Mouse (Mus musculus): ENCODE measurements around the gene E130208F15Rik.

Gene E130208F15Rik

DNA sequence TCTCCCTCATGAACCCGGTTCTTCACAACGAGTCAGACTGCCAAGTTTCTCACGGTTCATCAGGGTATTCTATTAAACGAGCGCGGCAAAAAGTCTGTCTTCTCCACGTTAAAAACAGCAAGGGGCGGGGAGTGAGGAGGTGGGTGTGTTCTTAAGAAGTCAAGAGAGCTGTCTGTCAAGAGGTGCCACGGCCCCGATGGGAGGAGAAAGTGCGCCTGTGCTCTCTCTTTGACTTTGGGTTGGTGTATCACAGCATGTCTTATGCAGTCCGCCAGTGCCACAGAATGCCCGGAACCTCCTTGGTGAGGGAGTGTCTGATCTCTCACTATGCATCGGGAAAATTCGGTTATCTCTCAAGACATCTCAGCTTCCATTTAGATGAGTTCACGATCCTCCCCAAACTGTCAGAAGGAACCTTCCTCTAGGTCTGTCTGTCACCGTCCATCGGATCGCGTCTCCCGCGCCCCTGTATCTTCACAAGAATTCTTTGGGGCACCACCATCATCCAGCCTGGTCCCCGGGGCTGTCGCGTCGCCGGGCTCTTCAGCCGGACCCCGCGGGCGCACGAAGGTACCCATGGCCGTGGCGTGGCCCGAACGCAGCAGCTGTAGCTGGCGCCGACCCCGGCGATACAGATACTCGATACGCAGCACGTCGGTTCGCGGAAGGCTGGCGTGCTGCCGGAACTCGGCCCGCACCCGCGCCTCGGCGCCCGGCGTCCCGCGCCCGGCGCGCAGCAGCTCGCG, at the start of gene E130208F15Rik:
Gene E130208F15Rik, plus strand, starts transcription at position 202 of the 746 bp plus-strand sequence.
- DNase-seq: peak; percentile 80 to 81

DNA sequence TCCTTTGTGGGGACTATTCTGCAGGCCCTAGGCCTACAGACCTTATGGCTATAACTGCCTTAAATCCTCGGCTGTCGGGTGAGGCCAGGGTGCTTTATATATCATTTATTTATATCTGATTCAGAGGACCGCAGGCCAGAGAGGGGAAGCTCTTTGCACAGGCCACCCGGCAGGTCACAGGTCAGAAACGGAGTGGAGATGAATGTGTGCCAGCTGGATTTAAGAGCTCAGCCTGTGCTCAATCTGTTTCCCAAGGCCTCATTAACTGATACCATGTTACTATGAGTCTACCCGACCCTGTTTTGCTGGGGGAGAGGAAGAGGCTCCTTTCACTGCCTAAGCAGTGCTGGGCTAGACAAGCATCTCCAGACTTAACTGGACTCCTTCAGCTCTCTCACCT, 47.2 kb upstream of the E130208F15Rik start:
- DNase-seq: no peak

DNA sequence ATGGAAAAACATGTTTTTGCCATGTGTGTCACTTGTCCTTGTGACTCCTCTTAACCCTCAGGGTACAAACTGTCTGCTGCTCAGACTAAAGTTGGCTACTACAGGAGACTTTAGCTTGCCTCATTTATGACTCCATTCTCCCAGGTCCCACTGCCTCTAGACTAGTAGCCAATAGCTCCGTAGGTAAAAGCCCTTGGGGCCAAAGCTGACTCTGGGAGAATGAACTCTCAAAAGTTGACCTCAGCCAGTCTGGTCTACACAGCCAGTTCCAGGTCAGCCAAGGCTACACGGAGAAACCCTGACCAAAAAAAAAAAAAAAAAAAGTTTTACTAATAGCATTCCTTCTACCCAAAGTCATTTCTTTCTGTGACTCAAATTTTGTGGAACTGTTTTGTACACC, 42.6 kb upstream of the E130208F15Rik start:
- DNase-seq: no peak

DNA sequence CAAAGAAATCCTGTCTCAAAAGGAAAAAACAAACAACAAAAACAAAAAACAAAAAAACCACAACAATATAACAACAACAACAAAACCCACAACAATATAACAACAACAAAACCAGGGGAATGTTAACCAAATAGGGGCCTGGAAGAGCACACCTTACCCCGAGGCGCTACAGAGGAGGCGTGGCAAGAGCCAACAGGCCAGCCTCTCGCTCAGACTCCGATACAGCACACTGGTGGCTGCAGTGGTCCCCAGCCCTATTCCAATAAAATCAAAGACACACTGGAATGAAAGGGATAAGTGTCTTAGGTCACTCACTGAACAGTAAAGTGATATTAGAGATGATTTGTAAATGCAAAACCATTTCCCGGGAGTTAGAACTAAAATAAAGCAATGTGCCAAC, 42.0 kb upstream of the E130208F15Rik start:
- no peak for DNase-seq

DNA sequence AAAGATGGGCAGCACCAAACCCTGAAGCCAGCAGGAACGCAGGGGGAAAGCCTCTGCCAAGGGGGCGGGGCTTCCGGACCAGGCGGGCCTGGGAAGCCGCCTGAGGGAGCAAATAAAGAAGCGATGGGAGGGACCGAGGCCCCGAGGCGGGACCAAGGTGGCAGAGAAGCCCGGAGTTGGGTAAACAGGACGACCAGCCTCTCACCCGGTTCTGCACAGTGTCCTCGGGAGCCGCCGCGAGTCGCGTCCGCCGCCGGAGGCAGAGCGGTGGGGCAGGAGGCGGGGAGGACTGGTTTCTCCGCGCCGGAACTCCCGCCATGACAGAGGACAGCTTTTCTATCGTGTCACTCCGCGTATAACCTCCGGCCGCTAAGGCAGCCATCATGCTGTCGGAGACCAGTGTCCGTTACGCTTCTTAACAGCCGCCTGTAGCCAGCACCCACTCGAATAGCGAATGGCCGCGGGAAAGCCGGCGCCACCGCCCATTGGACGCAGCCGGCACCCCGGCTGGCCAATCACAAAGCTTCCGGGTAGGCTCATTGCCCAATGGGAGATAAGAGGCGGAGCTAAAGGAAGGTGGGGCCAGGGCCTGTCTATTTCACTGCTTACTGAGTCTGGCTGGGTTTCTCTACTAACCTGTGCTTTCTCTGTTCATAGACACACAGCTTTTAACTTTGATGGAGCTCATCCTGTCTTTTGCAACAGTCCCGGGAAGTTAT, 41.4 kb upstream of the E130208F15Rik start, which contains the start of the genes Thap8 and Wdr62:
Gene Thap8, plus strand, starts transcription at position 144 of the 719 bp plus-strand sequence.
Gene Wdr62, minus strand, starts transcription at position 469 of the 719 bp plus-strand sequence.
- DNase-seq: peak; percentile 92 to 94

DNA sequence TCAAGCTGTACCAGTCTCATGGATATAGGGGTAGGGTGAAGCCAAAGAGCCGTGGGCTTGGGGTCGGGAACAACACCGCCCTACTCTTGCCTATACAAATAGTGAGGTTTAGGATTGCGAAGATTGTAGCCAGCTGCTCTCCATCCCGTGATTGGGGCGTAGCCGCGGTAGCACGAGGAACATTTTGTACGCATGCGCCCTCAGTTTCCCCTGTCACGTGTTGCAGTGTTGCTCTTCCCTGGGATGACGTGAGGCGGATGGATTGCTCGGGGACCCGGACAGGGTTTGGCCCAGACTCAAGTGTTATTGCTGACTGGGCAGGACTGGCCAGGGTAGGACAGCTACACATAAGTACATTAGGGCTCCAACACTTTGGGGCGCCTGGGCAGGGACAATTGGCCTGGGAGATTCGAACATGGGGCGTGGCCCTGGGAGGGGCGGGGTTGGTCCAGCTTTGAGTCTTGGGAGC, 40.8 kb upstream of the E130208F15Rik start:
- DNase-seq: peak; percentile 90 to 93

DNA sequence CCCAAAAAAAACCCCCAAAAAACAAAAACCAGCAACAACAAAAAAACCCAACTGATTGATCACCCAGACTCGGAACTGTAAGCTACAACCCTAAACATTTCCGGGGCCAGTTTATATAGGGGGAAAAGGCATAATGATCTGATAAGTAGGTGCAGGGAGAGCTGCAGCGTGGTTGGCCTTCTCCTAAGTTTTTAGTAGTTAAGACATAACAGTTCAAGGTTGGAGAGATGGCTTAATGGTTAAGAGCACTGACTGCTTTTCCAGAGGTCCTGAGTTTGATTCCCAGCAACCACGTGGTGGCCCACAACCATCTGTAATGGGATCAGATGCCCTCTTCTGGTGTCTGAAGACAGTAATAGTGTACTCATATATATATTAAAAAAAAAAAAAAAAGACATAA, 40.0 kb upstream of the E130208F15Rik start:
- DNase-seq: no peak

DNA sequence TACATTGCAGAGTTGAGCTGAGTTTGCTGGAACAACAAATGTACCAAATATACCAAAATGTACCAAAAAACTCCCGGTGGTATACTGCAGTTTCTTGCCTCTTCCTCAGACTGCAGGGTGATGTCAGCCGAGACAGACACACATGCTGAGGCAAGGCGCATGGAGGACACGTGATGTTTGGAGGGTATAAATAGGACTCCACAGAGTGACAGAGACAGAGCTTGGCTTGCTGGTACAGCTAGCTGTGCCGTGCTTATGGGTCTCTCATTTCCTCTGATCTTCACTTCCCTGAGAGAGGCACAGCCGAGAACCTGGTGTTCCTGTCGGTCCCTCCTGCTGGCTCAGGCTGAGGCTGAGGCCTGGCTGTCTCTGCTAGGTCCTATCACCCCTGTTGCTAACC, 38.8 kb upstream of the E130208F15Rik start:
- DNase-seq: no peak

DNA sequence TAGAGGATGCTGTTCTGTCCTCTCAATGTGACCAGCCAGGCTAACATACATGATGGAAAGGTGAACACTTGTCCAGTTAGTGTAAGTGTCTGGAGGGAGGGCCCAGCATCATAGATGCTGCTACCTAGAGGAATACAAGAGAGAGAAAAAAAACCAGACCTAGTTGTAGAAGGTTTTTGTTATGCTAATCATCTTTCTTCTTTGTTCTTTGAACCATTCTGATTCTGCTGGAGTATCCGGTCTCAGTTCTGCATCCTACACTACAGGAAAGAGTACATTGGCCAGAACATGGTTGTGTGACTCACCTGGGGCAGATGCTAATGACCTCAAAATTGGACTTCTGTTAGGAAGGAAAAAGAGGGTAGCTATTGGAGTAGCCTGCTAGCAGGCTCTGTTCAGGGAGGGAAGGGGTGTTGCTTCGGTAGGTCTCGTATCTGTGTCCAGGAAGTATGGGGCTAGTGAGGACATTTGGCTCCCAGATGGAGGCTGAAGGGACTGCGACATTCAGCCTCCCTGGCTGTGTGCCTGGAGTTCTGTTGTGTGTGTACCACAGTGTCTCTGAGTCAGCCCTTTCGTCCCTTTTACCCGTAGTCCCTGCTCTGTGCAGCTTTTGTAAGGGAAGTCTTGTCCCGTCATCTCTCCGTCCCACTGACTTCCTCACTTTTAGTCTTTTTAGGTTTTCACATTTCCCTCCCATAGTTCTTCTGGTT, 34.7 kb upstream of the E130208F15Rik start:
- DNase-seq: no peak

DNA sequence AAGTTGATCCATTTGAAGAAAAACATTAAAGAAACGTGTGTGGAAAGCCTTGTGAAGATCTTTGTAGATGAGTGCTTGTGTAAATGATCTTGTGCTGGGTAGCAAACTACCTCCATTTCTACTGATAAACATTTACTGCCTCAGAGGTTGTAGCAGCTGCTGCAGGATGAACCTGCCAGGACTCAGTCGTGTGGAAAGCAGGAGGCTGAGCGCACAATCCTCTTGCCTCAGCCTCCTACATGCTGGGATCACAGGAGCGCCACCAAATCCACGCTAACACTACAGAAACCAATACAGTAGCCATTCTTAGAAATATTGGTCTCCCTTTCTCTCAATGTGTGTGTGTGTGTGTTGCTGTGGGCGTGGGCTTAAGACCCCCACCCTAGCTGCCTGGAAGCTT, 33.5 kb upstream of the E130208F15Rik start:
- DNase-seq: no peak

DNA sequence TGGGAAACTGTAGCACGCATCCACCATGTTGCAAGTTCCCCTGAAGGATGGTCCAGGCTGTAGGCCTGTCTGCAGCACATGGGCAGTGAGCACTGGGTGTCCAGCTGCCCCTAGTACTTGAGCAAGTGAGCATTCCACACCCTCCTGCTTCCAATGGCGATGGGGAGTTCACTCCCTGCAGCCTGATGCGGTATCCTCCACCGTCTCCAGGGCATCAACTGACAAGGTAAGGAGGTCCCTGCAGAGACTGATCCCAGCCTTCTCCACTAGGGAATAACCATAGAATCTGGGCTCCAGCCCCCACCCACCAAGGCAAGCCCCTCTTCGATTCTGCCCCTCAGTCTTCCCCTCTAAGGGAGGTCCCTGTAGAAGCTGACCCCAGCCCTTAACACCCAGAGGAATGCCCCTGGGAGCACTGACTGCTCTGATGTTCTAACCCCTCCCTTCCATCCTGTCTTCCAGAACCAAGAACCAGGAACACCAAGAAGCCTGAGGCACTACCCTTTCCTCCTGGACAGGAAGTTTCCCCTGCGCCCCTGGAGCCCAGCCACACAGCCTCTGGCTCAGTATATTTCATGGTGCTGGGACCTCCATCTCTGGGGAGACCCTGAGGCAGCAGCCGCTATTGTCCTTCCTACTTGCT, 32.3 kb upstream of the E130208F15Rik start:
- DNase-seq: no peak

DNA sequence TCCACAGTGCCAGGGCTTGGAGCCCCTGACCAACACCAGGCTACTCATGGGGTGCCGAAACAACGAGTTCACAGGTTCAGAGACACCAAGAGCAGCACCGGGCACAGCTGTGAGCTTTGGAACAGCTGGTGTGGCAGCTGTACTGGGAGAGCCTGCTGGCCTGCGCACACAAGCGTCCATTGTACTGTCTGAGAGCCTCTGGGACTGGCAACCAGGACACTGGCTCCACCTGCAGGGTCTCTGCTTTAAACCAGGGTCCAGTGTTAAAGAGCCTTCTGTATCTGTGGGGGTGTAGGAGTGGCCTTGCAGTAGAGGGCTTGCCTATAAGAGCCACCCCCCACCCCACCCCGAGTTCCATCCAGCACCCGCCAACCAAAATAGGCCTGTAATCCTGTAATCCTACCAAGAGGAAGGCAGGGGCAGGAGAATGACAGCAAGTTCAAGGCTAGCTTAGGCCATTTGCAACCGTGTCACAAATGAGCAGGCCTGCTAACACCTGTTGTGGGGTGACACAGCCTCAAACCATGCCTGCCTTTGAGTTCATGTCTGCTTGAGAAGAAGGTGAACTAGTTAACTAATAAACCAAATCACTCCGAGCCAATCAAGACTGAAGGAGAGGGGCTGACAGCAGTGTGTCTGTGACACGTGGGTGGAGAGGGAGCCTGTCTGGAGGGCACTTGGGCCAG, 31.7 kb upstream of the E130208F15Rik start:
- DNase-seq: no peak

DNA sequence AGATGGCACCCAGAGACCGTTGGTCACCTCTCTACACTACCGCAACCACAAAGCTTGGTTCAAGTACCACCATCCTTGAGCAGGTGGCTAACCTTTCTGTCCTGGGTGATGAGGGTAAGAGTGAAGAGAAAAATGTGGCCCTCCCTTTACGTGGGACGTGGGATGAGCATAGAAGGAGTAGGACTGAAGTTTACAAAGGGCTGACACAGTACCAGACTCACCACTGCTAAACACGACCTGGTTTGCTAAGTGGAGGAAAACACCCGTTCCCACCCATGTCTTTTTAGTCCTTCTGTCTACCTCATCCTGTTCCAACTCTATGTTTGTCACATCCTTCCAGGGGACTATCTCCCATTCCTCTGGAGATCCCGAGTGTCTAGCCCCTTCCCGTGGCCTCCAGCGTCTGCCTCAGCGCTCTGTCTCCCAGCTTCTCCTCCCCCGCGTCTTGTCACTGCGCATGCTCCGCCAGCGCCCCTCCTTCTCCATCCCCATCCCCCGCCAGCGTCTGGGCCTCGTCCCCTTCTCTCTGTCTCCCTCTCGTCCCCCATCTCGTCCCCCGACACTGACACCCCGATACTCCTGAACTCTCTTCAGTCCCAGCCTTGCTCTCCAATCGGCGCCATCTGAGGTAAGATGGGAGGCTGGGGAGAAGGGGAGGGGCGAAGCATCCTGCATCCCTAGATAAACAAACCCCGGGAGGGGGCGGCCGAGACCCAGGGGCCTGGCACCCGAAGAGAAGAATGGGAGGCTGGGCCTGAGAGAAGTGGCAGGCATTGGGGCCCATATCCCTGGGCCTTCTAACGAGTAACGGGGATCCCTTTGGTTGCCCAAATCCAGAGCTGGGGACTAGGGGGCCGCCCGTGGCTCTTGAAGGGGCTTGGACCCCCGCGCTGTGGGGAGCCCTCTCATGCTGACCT, 30.1 kb upstream of the E130208F15Rik start, which contains the start of gene Clip3:
Gene Clip3, plus strand, starts transcription at position 514 of the 917 bp plus-strand sequence.
- DNase-seq: peak; percentile 38 to 40

DNA sequence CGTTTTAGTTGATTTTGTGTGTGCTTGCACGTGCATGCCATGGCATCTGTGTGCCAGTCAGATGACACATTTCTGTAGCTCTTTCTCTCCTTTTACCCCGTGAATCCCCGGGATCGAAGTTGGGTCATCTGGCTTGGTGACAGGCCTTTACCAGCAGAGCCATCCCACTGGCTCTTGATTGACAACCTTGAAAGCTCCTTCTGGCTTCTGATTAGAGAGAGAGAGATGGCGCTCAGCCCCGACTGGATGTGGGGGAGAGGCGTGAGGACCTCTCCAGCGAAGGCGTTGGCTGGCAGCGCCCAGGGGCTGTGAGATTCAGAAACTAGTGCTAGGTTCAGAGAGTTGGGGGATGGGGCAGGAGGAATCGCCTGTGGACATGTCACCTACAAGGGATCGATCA, 27.7 kb upstream of the E130208F15Rik start:
- no peak for DNase-seq

DNA sequence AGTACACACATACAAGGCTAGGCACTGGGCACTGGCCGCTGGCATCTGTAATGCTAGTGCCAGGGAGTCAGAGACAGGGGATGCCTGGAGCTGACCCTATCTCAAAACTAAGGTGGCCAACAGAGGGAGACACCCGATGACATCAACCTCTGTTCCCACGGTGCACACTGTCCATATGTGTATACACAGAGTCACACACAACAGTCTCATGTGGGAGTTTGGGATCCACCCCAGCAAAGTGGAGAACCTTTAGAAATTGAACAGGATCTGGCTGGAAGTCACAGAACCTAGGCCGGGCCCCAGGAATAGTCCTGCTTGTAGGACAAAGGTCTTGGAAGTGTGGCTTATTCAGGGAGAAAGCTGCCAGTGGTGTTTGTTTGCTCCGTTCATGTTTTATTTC, 27.2 kb upstream of the E130208F15Rik start:
- DNase-seq: no peak

DNA sequence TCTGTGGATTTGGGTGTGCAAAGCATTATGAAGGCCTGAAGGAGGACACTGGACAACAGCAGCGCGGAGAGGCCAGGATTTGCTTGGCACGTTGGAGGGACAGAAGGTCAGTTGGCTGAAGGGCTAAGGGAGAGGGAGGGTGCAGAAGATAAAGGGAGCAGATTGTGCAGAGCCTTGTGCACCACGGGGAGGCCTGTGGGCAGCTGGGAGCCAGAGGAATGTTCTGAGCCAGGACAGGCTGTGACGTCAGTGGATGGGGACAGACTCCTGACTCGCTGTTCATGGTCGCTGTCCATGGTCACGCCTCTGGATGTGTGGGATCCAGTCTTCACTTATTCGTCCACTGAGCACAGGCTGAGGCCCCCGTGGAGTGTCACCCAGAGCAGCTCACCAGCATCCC, 26.4 kb upstream of the E130208F15Rik start:
- no peak for DNase-seq

DNA sequence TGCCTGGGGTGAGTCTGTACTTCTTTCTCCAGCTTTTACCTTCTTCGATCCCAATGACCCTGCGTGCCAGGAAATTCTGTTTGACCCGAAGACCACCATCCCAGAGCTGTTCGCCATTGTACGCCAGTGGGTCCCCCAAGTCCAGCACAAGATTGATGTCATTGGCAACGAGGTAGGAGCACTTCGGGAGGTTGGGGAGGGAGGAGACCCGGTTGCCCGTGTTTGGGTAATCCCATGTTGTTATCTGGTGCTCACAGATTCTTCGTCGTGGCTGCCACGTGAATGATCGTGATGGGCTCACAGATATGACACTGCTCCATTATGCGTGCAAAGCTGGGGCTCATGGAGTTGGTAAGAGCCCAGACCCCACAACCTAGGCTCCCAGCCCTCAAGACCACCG, 24.7 kb upstream of the E130208F15Rik start:
- DNase-seq: no peak

DNA sequence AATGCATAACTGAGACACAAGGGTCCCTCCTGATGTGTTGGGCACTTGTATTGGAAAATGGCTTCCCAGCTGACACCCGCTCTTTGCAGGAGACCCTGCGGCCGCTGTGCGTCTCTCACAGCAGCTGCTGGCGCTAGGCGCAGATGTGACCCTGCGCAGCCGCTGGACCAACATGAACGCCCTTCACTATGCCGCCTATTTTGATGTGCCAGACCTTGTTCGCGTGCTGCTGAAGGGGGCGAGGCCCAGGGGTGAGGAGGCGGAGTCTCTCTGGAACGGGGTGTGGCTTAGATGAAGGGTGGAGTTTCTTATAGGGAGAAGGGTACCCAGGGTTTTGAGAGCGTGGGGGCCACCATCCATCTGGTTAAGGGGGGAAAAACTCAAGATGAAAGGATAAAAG, 24.3 kb upstream of the E130208F15Rik start:
- DNase-seq: no peak

DNA sequence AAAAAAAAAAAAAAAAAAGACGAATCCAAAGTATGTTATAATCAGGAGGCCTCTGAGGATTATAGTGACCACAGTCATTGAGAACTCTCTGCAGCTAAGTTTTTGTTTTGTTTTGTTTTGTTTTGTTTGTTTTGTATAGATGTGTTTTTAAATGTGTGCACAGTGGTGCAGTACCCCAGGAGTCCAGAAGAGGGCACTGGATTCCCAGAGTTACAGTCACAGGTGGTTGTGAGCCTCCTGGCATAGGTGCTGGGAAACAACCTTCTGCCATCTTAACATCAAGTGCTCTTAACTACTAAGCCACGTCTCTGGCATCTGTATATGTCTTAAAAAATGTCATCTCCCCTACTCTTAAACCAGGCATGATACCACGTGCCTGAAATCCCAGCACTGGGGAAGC, 20.6 kb upstream of the E130208F15Rik start:
- peak in 1 of 2 experiments; percentile 24 for DNase-seq

DNA sequence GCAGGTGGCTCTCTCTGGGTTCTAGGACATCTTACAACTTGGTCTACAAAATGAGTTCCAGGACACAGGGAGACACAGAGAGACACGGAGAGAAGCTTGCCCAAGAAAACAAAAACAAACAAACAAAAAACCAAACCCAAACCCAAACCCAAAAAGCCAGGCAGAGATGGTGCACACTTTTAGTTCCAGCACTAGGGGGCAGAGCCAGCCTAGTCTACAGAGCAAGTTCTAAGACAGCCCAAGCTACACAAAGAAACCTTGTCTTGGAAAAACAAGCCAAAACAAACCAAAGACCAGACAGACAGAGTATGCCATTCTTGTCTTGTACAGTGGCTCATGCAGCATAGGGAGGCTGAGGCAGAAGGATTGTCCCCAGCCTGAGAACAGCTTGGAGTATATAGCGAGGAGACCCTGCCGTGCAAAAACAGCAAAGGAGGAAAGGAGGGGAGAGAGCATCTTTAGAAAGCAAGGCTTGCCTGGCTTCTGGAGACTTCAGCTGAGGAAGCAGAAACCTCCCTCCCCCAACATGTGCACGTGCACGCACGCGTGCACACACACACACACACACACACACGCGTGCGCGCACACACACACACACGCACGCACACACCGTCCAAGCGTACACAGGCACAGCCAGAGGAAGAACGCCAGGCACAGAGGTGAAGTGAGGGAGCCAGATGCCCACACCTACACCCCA, 15.3 kb upstream of the E130208F15Rik start:
- DNase-seq: no peak

All from lung, adult 18-20 months (tissue).